Mouse (Mus musculus): Measurements from ENCODE around the gene Foxk2. TPM values are rescaled to one million over a fixed set of nuclear protein-coding genes. Genes with fewer than 3 reads are reported as not detected.

Foxk2 gene
- polyA plus RNA-seq (2014; fragmentation: Nextera tagmentation; extraction: Ambion mirVana) = 16.4 and 21.8 TPM in 2 replicates

DNA sequence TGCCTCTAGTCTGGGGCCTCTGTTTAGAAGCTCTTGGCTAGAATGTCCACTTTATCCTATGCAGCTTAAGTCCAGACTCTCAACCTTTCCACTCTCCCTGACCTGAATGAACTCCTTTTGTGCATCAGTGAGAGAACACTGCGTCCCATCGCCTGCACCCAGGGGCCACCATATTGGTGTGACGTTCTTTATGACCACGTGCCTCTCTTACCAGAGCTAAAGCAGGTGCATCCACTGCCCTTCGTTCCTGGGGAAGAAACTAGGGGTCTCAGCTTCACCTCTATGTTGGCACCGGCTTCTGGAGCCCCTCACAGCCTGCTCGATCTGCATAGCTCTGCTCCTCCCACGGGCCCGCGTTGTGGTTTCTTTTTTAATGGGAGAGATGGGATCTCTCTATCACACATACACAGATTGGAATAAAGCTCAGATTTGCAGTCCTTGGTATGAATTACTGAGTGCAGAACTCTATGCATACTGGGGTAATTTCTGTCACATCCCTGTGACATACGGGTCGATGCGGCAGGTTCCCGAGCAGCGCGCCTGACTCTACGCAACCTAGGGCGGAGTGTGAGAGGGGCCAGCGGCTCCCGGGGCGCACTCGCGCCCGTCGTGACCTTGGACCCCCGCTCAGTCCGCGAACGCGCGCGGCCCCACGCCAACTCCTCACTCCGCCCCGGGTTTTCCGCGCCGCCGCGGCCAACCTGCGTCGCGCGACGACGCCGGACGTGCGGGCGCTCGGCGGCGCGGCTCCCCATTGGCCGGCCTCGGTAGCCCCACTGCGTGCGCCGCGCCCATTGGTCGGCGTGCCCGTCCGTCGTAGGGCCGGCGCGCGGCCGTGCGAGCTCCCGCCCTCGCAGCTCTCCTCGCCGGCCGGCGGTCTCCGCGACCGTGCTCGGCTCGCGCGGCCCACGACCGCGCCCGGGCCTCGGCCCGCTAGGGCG lies at the start of gene Foxk2:
Foxk2 (plus strand) TSS at position 831 of the 941 bp plus-strand sequence.
- Histone ChIP-seq H3K4me1 (replicated peaks; ENCODE audit: control insufficient read depth, insufficient read depth, low read length) (peaks cover 4% of the 10 kb centered on the region; the same call in 1 of the 2 replicates), H3K27ac (ENCODE audit: low read depth, low read length) (peak within 1 kb of the TSS; percentile 70), H3K9ac (ENCODE audit: low read length) (peak within 1 kb of the TSS; percentile 97), H3K4me3 (ENCODE audit: low read depth, low read length) (peak within 1 kb of the TSS; percentile 98), H3K27me3 (ENCODE audit: control insufficient read depth, insufficient read depth, low read length) (no peaks in the 10 kb centered on the region), H3K4me2 (ENCODE audit: low read depth, low read length, severe bottlenecking) (peak within 1 kb of the TSS; percentile 93), H3K9me3 (ENCODE audit: control insufficient read depth, low read length) (no peaks in the 10 kb centered on the region), H3K36me3 (ENCODE audit: control insufficient read depth, insufficient read depth, low read length) (no peaks in the 10 kb centered on the region; the same call in 1 of the 2 replicates)
- WGBS = under 1% methylated on average over 87 of the region's 91 CpGs
- ATAC-seq (replicated peaks; ENCODE audit: low FRiP score) (peak; percentile 98), DNase-seq (ENCODE audit: low spot score) (peak; percentile 94)

DNA sequence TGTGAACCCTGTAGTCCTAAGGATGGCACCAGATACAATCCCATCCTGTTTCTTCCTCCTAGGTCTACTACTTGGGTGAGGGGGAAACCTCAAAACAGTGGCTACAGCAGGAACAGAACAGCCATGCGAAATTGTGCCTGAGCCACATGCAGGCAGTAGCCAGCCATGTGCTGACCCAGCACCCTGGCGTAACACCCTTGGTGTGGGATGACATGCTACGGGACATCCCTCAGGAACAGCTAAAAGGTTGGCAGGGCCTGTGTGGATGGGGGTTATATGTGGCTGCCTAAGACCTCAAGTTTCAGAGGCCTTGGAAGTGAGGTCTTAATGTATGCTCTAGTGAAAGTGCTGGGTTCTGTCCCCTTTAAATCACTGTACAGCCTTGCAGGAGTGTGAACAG lies 43.0 kb upstream of the Foxk2 start:
- Histone ChIP-seq H3K27me3 (ENCODE audit: control insufficient read depth, insufficient read depth, low read length) (no peaks in the 10 kb centered on the region), H3K9ac (ENCODE audit: low read length) (no peak overlapping the region), H3K4me1 (replicated peaks; ENCODE audit: control insufficient read depth, insufficient read depth, low read length) (no peaks in the 10 kb centered on the region), H3K9me3 (ENCODE audit: control insufficient read depth, low read length) (no peaks in the 10 kb centered on the region), H3K27ac (ENCODE audit: low read depth, low read length) (no peak overlapping the region), H3K4me2 (ENCODE audit: low read depth, low read length, severe bottlenecking) (no peak overlapping the region), H3K4me3 (ENCODE audit: low read depth, low read length) (no peak overlapping the region), H3K36me3 (ENCODE audit: control insufficient read depth, insufficient read depth, low read length) (no peaks in the 10 kb centered on the region)
- ATAC-seq (replicated peaks; ENCODE audit: low FRiP score) (no peak), DNase-seq (ENCODE audit: low spot score) (no peak)
- WGBS = 89% methylated on average over 3 of the region's 3 CpGs

DNA sequence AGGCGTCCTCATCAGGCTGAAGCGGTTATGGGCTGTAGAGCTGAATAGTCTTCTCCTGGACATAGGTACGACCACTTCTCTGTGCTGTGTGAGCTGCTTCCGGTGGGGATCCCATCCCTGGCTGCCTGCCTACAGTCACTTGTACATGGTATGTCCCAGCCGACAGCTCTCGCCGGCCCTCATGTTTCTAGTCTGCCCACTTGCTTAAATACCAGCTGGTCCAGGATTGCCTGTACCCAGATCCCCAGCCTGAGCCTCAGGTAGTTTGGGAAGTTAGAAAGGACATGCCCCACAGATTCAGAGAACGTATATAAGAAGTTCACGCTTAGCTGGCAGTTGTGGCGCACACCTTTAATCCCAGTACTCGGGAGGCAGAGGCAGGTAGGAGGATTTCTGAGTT lies 40.0 kb upstream of the Foxk2 start:
- H3K4me1 ChIP-seq (replicated peaks; ENCODE audit: control insufficient read depth, insufficient read depth, low read length) = no peaks in the 10 kb centered on the region
- DNase-seq (ENCODE audit: low spot score) (no peak), ATAC-seq (replicated peaks; ENCODE audit: low FRiP score) (no peak)
- WGBS = 91% methylated on average over 11 of the region's 11 CpGs
- no peaks in the 10 kb centered on the region for H3K27me3 ChIP-seq (ENCODE audit: control insufficient read depth, insufficient read depth, low read length)
- H3K27ac ChIP-seq (ENCODE audit: low read depth, low read length) = no peak overlapping the region
- no peak overlapping the region for H3K4me3 ChIP-seq (ENCODE audit: low read depth, low read length)
- H3K4me2 ChIP-seq (ENCODE audit: low read depth, low read length, severe bottlenecking) = no peak overlapping the region
- no peak overlapping the region for H3K9ac ChIP-seq (ENCODE audit: low read length)
- H3K9me3 ChIP-seq (ENCODE audit: control insufficient read depth, low read length) = no peaks in the 10 kb centered on the region
- H3K36me3 ChIP-seq (ENCODE audit: control insufficient read depth, insufficient read depth, low read length) = peaks cover 3% of the 10 kb centered on the region; the same call in 1 of the 2 replicates

DNA sequence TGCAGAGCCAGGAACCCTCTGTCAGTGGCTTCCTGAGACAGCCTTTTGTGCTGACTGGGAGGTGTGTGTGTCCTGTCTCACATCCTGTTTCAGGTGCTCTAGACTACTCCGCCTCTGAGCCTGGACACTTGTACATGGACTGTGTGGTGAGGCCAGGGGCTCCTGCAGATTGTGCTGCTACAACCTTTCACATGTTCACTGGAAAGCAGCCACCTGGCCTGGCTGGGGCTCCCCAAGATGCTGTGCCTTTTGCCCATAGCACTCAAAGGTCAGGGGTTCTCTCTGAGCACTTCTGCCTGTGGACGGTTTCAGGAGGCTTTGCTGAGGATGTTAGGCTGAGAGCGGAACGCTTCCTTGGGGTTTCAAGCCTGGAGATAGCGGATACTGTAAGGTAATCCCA lies 39.0 kb upstream of the Foxk2 start:
- Histone ChIP-seq H3K9ac (ENCODE audit: low read length) (no peak overlapping the region), H3K4me2 (ENCODE audit: low read depth, low read length, severe bottlenecking) (no peak overlapping the region), H3K9me3 (ENCODE audit: control insufficient read depth, low read length) (no peaks in the 10 kb centered on the region), H3K27me3 (ENCODE audit: control insufficient read depth, insufficient read depth, low read length) (no peaks in the 10 kb centered on the region), H3K27ac (ENCODE audit: low read depth, low read length) (no peak overlapping the region), H3K4me3 (ENCODE audit: low read depth, low read length) (no peak overlapping the region), H3K4me1 (replicated peaks; ENCODE audit: control insufficient read depth, insufficient read depth, low read length) (no peaks in the 10 kb centered on the region), H3K36me3 (ENCODE audit: control insufficient read depth, insufficient read depth, low read length) (peaks cover 3% of the 10 kb centered on the region; the same call in 1 of the 2 replicates)
- WGBS = 92% methylated on average over 5 of the region's 5 CpGs
- no peak for ATAC-seq (replicated peaks; ENCODE audit: low FRiP score)
- DNase-seq (ENCODE audit: low spot score) = no peak

DNA sequence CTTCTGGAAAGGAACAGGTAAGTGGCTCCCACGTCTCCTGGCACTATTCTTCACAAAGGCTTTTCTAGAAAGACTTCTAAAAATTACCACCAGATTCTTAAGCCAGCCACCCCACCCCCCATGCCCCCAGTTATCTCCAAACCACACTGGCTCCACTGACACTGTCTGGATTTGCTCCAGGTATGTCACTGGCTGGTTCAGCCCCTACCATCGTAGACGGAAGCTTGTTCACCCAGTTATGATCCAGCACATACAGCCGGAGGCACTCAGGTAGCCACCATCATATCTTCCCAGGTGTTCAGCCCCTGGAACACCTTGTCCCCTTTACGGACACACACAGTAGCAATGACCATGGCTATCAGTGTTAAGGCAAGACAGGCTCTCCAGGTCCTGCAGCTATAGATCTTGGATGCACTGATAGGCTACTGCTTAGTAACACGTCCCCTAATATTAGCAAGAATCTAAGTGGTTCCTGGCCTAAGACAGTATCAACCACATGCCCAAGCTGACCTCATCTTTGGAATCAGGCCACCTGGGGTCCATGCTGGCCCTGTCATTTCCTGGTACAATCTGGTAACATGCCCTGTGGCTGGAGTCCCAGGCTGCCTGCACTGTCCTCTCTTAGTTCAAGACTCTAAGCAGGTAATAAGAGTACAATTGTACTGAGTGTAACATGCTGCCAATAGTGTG lies 38.3 kb upstream of the Foxk2 start:
- H3K4me2 ChIP-seq (ENCODE audit: low read depth, low read length, severe bottlenecking) = no peak overlapping the region
- H3K27ac ChIP-seq (ENCODE audit: low read depth, low read length) = no peak overlapping the region
- H3K9me3 ChIP-seq (ENCODE audit: control insufficient read depth, low read length) = no peaks in the 10 kb centered on the region
- no peaks in the 10 kb centered on the region for H3K27me3 ChIP-seq (ENCODE audit: control insufficient read depth, insufficient read depth, low read length)
- DNase-seq (ENCODE audit: low spot score) (no peak), ATAC-seq (replicated peaks; ENCODE audit: low FRiP score) (no peak)
- H3K4me1 ChIP-seq (replicated peaks; ENCODE audit: control insufficient read depth, insufficient read depth, low read length) = no peaks in the 10 kb centered on the region
- 89% methylated on average over 6 of the region's 6 CpGs for WGBS
- H3K9ac ChIP-seq (ENCODE audit: low read length) = no peak overlapping the region
- no peak overlapping the region for H3K4me3 ChIP-seq (ENCODE audit: low read depth, low read length)
- H3K36me3 ChIP-seq (ENCODE audit: control insufficient read depth, insufficient read depth, low read length) = peaks cover 3% of the 10 kb centered on the region; the same call in 1 of the 2 replicates

DNA sequence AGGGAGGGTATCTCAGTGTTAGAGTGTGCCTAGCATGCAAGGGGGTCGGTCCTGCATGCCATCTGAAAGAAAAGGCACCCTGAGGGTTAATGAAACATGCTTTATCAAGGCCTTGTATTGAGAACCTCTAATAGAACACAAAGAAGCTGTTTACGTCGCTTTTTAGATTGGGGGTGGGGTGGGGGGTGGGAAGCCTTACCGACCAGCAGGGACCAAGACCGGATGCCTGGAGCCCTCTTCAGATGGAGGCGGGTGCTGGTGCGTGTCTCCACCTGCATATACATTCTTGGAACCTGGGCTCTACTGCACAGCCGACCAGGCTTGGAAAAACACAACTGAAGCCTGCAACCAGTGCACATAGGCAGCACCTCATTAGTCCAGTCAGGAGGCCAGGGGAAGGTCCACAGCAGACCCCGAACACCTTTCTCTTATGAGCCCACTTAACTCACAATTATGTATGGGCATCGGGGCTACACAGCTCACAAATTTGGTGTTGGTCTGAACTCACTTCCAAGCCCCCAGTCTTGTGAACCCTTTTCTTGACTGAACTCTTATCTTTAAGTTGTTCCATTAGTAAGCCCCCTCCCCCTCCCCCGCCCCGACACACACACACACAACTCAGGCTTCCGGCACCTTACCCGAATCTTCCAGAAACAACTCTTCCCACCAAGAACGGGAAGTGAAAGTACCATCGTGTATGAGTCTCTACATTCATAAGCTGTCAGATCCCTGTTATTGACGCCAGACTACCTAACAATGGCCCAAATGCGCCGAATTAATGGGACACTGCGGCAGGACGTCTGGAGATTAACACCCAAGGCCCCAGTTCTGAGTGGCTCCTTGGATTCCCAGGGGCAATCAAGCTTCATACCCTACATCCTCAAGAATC lies 31.4 kb upstream of the Foxk2 start:
- peak overlapping the region; percentile 74 for H3K4me3 ChIP-seq (ENCODE audit: low read depth, low read length)
- H3K27me3 ChIP-seq (ENCODE audit: control insufficient read depth, insufficient read depth, low read length) = no peaks in the 10 kb centered on the region
- no peak overlapping the region for H3K27ac ChIP-seq (ENCODE audit: low read depth, low read length)
- peak overlapping the region; percentile 71 for H3K9ac ChIP-seq (ENCODE audit: low read length)
- 31% methylated on average over 21 of the region's 21 CpGs for WGBS
- peak overlapping the region; percentile 89 for H3K4me2 ChIP-seq (ENCODE audit: low read depth, low read length, severe bottlenecking)
- H3K4me1 ChIP-seq (replicated peaks; ENCODE audit: control insufficient read depth, insufficient read depth, low read length) = peaks cover 5% of the 10 kb centered on the region; the same call in 1 of the 2 replicates
- no peak for DNase-seq (ENCODE audit: low spot score)
- H3K9me3 ChIP-seq (ENCODE audit: control insufficient read depth, low read length) = no peaks in the 10 kb centered on the region
- H3K36me3 ChIP-seq (ENCODE audit: control insufficient read depth, insufficient read depth, low read length) = no peaks in the 10 kb centered on the region; the same call in 1 of the 2 replicates
- ATAC-seq (replicated peaks; ENCODE audit: low FRiP score) = no peak; the same call in 1 of the 2 replicates

DNA sequence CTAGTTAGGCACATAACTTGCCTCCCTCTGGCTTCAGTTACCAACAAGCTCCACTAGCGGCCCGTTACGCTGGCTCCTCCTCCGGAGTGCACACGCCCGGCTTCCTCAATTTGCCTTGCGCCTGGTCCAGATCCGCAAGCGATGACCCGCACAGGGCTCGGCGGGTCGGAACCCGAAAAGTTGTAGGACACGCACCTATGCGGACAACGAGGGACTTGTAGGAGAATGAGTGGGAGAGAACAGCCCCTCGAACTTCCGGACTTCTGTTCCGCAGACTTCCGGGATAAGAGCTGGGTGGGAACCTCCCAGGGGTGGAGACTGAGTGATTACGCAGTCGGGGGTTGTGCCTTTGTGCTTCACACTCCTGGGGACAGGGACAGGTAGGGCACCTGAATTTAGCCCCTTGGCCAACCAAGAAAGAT lies 30.8 kb upstream of the Foxk2 start, which contains the start of gene Cybc1:
Cybc1 (minus strand) TSS at position 305 of the 422 bp plus-strand sequence.
- Histone ChIP-seq H3K4me2 (ENCODE audit: low read depth, low read length, severe bottlenecking) (peak within 1 kb of the TSS; percentile 89), H3K4me3 (ENCODE audit: low read depth, low read length) (peak within 1 kb of the TSS; percentile 74), H3K27me3 (ENCODE audit: control insufficient read depth, insufficient read depth, low read length) (no peaks in the 10 kb centered on the region), H3K36me3 (ENCODE audit: control insufficient read depth, insufficient read depth, low read length) (no peaks in the 10 kb centered on the region; the same call in 1 of the 2 replicates), H3K27ac (ENCODE audit: low read depth, low read length) (no peak within 1 kb of the TSS), H3K9ac (ENCODE audit: low read length) (peak within 1 kb of the TSS; percentile 71), H3K9me3 (ENCODE audit: control insufficient read depth, low read length) (no peaks in the 10 kb centered on the region), H3K4me1 (replicated peaks; ENCODE audit: control insufficient read depth, insufficient read depth, low read length) (peaks cover 5% of the 10 kb centered on the region; the same call in 1 of the 2 replicates)
- ATAC-seq (replicated peaks; ENCODE audit: low FRiP score) (peak; percentile 88), DNase-seq (ENCODE audit: low spot score) (peak; percentile 71)
- WGBS = under 1% methylated on average over 23 of the region's 23 CpGs

DNA sequence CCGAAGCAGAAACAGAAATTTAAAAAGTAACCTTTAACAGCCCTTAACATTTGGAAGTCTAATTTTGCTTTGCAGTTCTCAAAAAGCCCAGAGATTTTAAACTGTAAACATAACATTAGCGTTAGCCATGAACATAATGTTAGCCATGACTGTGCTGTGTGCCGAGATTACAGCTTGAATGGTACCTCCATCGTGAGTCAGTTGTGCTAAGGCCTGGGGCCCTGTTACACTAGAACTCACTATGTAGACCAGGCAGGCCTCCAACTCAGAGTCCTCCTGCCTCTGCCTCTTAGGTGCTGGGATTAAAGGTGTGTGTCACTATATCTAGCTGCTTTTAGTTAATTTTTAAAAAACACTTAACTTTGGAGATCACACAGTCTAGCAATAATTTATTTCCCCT lies 28.6 kb upstream of the Foxk2 start:
- no peaks in the 10 kb centered on the region for H3K9me3 ChIP-seq (ENCODE audit: control insufficient read depth, low read length)
- no peak for ATAC-seq (replicated peaks; ENCODE audit: low FRiP score)
- H3K9ac ChIP-seq (ENCODE audit: low read length) = no peak overlapping the region
- peaks cover 6% of the 10 kb centered on the region for H3K4me1 ChIP-seq (replicated peaks; ENCODE audit: control insufficient read depth, insufficient read depth, low read length)
- no peaks in the 10 kb centered on the region for H3K36me3 ChIP-seq (ENCODE audit: control insufficient read depth, insufficient read depth, low read length)
- no peak for DNase-seq (ENCODE audit: low spot score)
- H3K27ac ChIP-seq (ENCODE audit: low read depth, low read length) = no peak overlapping the region
- 77% methylated on average over 4 of the region's 4 CpGs for WGBS
- no peak overlapping the region for H3K4me2 ChIP-seq (ENCODE audit: low read depth, low read length, severe bottlenecking)
- no peak overlapping the region for H3K4me3 ChIP-seq (ENCODE audit: low read depth, low read length)
- no peaks in the 10 kb centered on the region for H3K27me3 ChIP-seq (ENCODE audit: control insufficient read depth, insufficient read depth, low read length)
